In genomic region chr16:26060239-26061085, GRCm38 (mm10) we compare ENCODE assay signal across 15 mouse cellular contexts. TPM values are rescaled to one million over a fixed set of nuclear protein-coding genes. Genes with fewer than 3 reads are reported as not detected.
"Had no signal": no experiment of that assay in that cellular context is flagged by ENCODE, and none has a peak within 500 bp of the region (broad histone marks: within the 10 kb centered on the region; RNA-seq: fewer than 3 reads in every experiment).

No protein-coding gene starts in this region.

- H3K9me3 ChIP-seq: kidney, embryonic 15.5 days; limb, embryonic 15.5 days; liver, embryonic 12.5 days; midbrain, embryonic 10.5 days; neural tube, embryonic 15.5 days had no signal

- H3K9ac ChIP-seq: kidney, embryonic 15.5 days; limb, embryonic 15.5 days; liver, embryonic 12.5 days; lung, embryonic 14.5 days; neural tube, embryonic 15.5 days had no signal

- DNase-seq: kidney, postnatal 14 days; layer of hippocampus, postnatal 36 days; lung, embryonic 14.5 days; lung, postnatal 10 days; lung, postnatal 4 days; midbrain, embryonic 14.5 days; right cerebral cortex, postnatal 14 days; thymus, postnatal 36 days had no signal

- ATAC-seq: liver, embryonic 12.5 days had no signal

- H3K4me1 ChIP-seq: kidney, embryonic 15.5 days; limb, embryonic 15.5 days; liver, embryonic 12.5 days; midbrain, embryonic 10.5 days; neural tube, embryonic 15.5 days had no signal

- H3K4me2 ChIP-seq: kidney, embryonic 15.5 days; limb, embryonic 15.5 days; liver, embryonic 12.5 days; lung, embryonic 14.5 days; neural tube, embryonic 15.5 days had no signal

- H3K4me3 ChIP-seq: kidney, embryonic 15.5 days; limb, embryonic 15.5 days; liver, embryonic 12.5 days; midbrain, embryonic 10.5 days; myocyte; neural tube, embryonic 15.5 days had no signal

- H3K27me3 ChIP-seq: kidney, embryonic 15.5 days; limb, embryonic 15.5 days; liver, embryonic 12.5 days; neural tube, embryonic 15.5 days had no signal

- H3K27ac ChIP-seq: kidney, embryonic 15.5 days; limb, embryonic 15.5 days; liver, embryonic 12.5 days; midbrain, embryonic 10.5 days; neural tube, embryonic 15.5 days had no signal

- H3K36me3 ChIP-seq: kidney, embryonic 15.5 days; limb, embryonic 15.5 days; liver, embryonic 12.5 days; midbrain, embryonic 10.5 days; neural tube, embryonic 15.5 days had no signal

RNA-seq across cellular contexts. Expression of gene P3h2, which starts 45.1 kb away (rescaled TPM):
- total RNA-seq: megakaryocyte, adult 5-6 weeks had no signal
